Mouse (Mus musculus): ENCODE measurements around the gene Cyth4.

DNA sequence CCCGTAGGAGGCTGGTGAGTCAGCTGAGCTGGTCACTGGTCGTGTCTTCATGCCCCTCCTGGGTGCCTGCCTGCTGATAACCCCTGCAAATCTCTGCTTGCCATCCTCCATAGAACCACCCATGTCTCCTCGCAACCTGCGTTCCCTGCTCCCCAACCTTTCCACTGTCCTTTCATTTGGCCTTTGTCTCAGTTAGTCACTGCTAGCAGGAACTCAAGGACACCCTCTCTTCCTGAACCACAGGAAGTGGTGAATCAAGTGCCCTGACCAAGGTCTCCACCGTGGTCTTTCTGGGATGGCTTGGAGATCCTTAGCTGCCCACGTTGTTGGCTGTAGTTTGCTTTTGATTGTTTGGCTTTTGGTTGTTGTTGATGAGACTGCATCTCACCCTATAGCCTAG is 4.3 kb downstream of the Cyth4 start:
- TF ChIP-seq GATA1 (IDR thresholded peaks at IDR 0.05; ENCODE audit: borderline replicate concordance, low read length) (no peak), FLI1 (IDR thresholded peaks at IDR 0.05; ENCODE audit: low read length) (peak; percentile 36; the same call in 1 of the 2 replicates)

All from megakaryocyte, embryonic 14.5 days (primary cell).